Mouse (Mus musculus): ENCODE data around the gene Vmn2r29. TPM values are rescaled to one million over a fixed set of nuclear protein-coding genes. Genes with fewer than 3 reads are reported as not detected.
A peak's percentile ranks its signal among the peaks of the same experiment; 100 is the strongest.
"Not testable (repeated sequence)": the region's sequence is repeated elsewhere in the genome, so short reads cannot be mapped to it uniquely, and the experiment has no call there.

Gene Vmn2r29
- 0.38 and 1.4 TPM in 2 replicates for polyA plus RNA-seq (2015; fragmentation: Nextera tagmentation; extraction: Ambion mirVana)

DNA sequence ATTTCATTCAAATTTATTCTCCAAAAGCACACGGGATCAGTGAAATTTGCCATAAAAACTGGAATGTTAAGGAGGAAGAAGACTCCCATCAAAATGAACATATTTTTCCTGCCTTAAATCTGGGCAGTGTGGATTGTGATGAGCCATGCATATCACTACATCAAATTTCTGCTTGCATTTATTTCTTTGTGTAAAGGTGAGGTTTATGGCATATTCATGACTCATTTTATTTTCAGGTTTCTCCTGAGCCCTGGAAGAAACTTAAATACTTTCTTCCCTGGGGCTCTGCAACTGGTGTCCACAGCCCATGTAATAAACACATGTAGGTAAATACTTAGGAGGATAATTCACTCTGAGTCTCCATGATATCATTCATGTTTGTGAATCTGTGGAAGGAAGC lies at the start of gene Vmn2r29:
Gene Vmn2r29 (minus strand): TSS at position 101 of the 400 bp plus-strand sequence.
- ATAC-seq (ENCODE audit: insufficient number of reproducible peaks, low FRiP score, low TSS enrichment, low read depth); H3K27me3 ChIP-seq; H3K9me3 ChIP-seq; H3K4me1 ChIP-seq; H3K9ac ChIP-seq; H3K4me2 ChIP-seq; H3K4me3 ChIP-seq; H3K27ac ChIP-seq; H3K36me3 ChIP-seq: not testable (repeated sequence)
- WGBS, result no CpG with 5 or more reads among the region's 1 CpGs

DNA sequence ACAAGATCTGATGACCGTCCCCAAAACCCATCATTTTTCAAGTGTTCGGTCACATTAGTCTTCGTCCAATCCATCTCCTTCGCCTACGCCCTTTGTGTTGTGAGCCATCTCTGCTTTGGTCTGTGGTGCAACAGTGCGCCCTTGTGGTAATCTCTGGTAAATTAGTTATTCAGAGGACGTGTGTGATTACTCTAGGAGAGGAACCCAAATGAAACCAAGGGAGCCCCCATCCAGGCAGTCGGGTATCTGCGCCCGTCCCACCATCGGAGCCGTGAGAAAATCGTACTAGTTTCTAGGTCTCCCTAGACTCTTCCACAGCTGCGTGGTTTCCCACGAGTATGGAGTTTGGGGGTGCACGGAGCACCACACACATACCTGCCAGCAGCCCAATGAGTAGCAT lies 48.5 kb upstream of the Vmn2r29 start:
- Histone ChIP-seq H3K36me3 (peaks cover 41% of the 10 kb centered on the region), H3K27ac (no peak overlapping the region), H3K9me3 (no peaks in the 10 kb centered on the region), H3K4me3 (no peak overlapping the region), H3K4me2 (no peak overlapping the region), H3K27me3 (no peaks in the 10 kb centered on the region), H3K4me1 (peaks cover 10% of the 10 kb centered on the region; the same call in 1 of the 2 replicates), H3K9ac (no peak overlapping the region)
- no peak for ATAC-seq (ENCODE audit: insufficient number of reproducible peaks, low FRiP score, low TSS enrichment, low read depth)
- WGBS, result 84% methylated on average over 16 of the region's 16 CpGs

- Histone ChIP-seq H3K27me3 (no peaks in the 10 kb centered on the region), H3K9me3 (peaks cover 5% of the 10 kb centered on the region; the same call in 1 of the 2 replicates), H3K9ac (no peak overlapping the region), H3K4me3 (no peak overlapping the region), H3K4me2 (no peak overlapping the region), H3K4me1 (no peaks in the 10 kb centered on the region), H3K27ac (no peak overlapping the region), H3K36me3 (peaks cover 22% of the 10 kb centered on the region)
- no peak for ATAC-seq (ENCODE audit: insufficient number of reproducible peaks, low FRiP score, low TSS enrichment, low read depth)
- WGBS, result 72% methylated on average over 1 of the region's 1 CpGs
These were observed 34.3 kb upstream of the Vmn2r29 start for GRCm38 (mm10) chr7:7281383-7281782.

DNA sequence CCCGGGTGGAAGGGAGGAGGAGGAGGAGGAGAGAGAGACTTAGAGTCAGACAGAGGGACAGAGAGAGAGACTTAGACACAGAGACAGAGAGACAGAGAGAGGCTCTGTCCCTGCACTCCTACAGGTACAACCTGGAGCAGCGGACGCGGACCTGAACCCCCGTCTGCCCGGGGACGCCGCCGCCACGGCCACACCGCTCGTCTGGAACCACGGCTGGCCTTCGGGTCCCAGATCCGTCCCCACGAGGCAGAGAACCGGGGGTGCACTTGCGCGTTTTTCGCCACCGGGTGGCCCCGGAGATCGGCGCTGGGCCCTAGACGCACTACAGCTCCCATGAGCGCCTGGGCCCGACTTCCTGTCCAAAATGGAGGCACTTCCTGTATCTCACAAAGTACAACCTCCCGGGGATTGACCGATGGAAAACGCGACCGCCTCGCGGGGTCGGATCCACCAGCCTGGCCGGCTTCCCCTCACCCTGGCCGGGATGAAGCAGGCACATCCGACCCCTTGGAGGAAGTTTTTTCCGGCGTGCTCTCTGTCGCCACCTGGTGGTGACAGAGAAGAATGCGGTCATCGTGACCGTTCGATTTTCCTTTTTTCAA lies 30.9 kb upstream of the Vmn2r29 start, which contains the start of gene Gm45844:
Gene Gm45844 (minus strand): TSS at position 324 of the 602 bp plus-strand sequence.
- H3K4me2 ChIP-seq, result peak within 1 kb of the TSS; percentile 23
- not testable (repeated sequence) for H3K9me3 ChIP-seq, H3K27me3 ChIP-seq, H3K4me1 ChIP-seq, H3K36me3 ChIP-seq
- WGBS, result 43% methylated on average over 45 of the region's 45 CpGs
- peak; percentile 100 for ATAC-seq (ENCODE audit: insufficient number of reproducible peaks, low FRiP score, low TSS enrichment, low read depth)
- H3K9ac ChIP-seq, result peak within 1 kb of the TSS; percentile 0; the same call in 1 of the 2 replicates
- peak within 1 kb of the TSS; percentile 32 for H3K4me3 ChIP-seq
- peak within 1 kb of the TSS; percentile 33 for H3K27ac ChIP-seq

- not testable (repeated sequence) for H3K9me3 ChIP-seq; ATAC-seq (ENCODE audit: insufficient number of reproducible peaks, low FRiP score, low TSS enrichment, low read depth); H3K36me3 ChIP-seq; H3K4me1 ChIP-seq; H3K27me3 ChIP-seq
- H3K27ac ChIP-seq, result peak overlapping the region; percentile 33
- H3K4me2 ChIP-seq, result peak overlapping the region; percentile 23
- WGBS, result 45% methylated on average over 24 of the region's 24 CpGs
- H3K4me3 ChIP-seq, result peak overlapping the region; percentile 32
- H3K9ac ChIP-seq, result peak overlapping the region; percentile 0; the same call in 1 of the 2 replicates
These were observed 30.4 kb upstream of the Vmn2r29 start for GRCm38 (mm10) chr7:7277556-7277955.

DNA sequence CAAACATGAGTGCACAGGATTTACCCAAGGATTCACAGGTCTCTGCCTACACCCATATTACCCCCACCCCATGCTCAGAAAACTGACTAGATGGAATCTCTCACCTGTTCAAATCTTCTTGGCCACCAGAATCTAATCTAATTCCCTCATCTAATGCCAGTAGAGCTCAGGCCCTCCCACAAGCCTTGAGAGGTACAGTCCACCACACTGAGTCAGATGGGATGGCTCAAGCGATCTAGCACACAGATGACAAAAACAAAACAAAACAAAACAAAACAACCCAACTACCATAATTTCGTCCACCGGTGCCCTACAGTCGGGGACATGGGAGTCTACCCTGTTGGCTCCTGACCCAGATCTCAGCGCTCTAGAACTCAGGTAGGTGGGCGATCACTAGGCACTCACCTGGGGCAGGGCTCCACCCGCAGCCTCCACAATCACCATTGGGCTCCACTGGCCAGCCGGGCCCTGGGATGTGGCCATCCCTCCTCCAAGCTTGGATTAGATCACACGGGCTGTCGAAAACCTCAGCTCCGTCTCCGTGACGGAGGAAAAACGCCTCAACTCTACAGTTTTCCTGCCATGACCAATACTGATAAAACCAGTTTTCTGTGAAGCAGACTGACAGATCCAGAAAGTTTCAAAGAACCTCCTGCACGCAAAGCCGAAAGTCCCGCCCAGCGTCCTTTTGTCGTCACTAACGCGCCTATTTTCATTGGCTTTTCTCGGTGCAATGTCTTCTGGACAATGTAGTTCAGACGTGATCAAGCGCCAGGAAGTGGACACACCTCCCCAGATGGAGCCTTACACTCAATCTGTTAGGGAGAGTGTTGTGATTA lies 37.6 kb downstream of the Vmn2r29 start, which contains the start of gene Zfp772:
Gene Zfp772 (minus strand): TSS at position 686 of the 839 bp plus-strand sequence.
- H3K4me1 ChIP-seq; H3K9me3 ChIP-seq; H3K27me3 ChIP-seq; H3K36me3 ChIP-seq; ATAC-seq (ENCODE audit: insufficient number of reproducible peaks, low FRiP score, low TSS enrichment, low read depth): not testable (repeated sequence)
- Histone ChIP-seq H3K27ac (peak within 1 kb of the TSS; percentile 54), H3K4me2 (peak within 1 kb of the TSS; percentile 63), H3K4me3 (peak within 1 kb of the TSS; percentile 52), H3K9ac (peak within 1 kb of the TSS; percentile 47)
- WGBS, result under 1% methylated on average over 24 of the region's 24 CpGs

DNA sequence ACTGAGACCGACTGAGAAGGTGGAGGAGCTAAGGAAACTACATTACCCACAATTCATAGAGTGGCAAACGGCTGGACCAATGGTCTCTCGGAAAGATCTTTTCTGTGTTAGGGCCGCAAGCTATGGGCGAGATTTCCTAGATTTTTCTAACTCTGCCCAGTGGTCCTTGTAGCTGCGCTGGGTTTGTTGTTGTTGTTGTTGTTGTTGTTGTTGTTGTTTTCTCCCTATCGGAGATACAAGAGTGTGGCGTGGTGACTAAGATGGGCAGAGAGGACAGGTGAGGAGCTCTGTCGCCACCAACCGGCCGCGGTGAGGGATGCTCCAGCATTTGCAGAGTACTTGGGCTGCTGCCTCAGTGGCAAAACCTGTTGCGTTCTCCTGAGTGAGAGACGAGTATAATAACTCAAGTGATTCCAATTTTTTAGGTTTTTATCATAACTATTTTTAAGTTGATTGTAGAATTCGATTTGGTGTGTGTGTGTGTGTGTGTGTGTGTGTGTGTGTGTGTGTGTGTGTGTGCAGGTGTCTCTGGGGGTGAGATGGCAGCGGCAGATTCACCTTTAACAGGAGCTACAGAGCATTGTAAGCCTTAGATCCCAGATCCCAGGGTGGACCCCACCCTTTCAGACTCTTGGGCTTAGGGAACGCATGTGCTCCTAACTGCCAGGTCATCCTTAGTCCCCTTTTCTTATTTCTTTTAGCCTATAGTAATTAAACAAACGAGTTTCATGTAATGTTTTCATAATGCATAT lies 58.8 kb downstream of the Vmn2r29 start:
- WGBS, result 14% methylated on average over 18 of the region's 18 CpGs

DNA sequence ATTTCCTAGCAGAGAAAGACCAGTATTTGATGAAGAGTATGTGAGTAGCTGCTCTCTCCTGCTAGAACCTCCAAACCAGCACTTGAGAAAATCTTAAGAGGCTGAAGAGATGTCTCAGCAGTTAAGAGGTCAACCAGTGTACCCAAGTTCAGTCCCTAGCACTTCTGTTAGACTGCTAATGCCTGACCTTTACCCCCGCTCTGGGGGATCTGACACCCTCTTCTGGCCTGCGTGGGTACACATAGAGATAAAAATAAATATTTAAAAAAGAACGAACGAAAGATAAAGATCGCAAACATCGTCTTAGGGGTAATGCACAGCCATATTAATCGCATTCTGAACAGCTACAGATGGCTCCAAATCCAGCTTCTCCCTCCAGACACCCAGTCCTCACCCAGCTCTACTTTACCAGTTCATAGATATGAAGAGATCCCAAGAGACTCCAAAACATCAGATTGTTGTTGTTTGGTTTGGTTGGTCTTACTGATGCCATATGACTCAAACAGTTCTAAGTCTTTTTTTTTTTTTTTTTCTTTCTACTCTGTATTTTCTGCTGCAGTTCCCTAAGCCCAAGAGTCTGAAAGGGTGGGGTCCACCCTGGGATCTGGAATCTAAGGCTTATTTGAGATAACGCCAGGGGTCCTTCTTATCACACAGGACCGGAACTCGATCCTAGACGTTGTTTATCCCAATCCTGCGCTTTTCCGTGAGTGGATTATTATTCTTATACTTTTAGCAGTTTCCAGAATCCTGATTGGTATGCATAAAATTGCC lies 59.5 kb downstream of the Vmn2r29 start:
- H3K9ac ChIP-seq, result no peak overlapping the region
- peak overlapping the region; percentile 51 for H3K4me3 ChIP-seq
- H3K27ac ChIP-seq, result no peak overlapping the region
- H3K4me1 ChIP-seq, result 0 out of 2 replicates have a peak, but pooled peaks cover 2% of the 10 kb centered on the region
- no peak for ATAC-seq (ENCODE audit: insufficient number of reproducible peaks, low FRiP score, low TSS enrichment, low read depth)
- peak overlapping the region; percentile 42 for H3K4me2 ChIP-seq
- H3K27me3 ChIP-seq, result no peaks in the 10 kb centered on the region
- no peaks in the 10 kb centered on the region for H3K9me3 ChIP-seq
- 37% methylated on average over 13 of the region's 13 CpGs for WGBS
- H3K36me3 ChIP-seq, result peaks cover 6% of the 10 kb centered on the region

More for the DNA sequence above, 58.8 kb downstream of the Vmn2r29 start:
- Histone ChIP-seq H3K9ac (no peak overlapping the region), H3K9me3 (no peaks in the 10 kb centered on the region), H3K36me3 (no peaks in the 10 kb centered on the region), H3K4me3 (peak overlapping the region; percentile 51), H3K27ac (no peak overlapping the region), H3K4me2 (peak overlapping the region; percentile 42), H3K4me1 (0 out of 2 replicates have a peak, but pooled peaks cover 2% of the 10 kb centered on the region), H3K27me3 (no peaks in the 10 kb centered on the region)
- peak; percentile 79; the same call in 1 of the 2 replicates for ATAC-seq (ENCODE audit: insufficient number of reproducible peaks, low FRiP score, low TSS enrichment, low read depth)

DNA sequence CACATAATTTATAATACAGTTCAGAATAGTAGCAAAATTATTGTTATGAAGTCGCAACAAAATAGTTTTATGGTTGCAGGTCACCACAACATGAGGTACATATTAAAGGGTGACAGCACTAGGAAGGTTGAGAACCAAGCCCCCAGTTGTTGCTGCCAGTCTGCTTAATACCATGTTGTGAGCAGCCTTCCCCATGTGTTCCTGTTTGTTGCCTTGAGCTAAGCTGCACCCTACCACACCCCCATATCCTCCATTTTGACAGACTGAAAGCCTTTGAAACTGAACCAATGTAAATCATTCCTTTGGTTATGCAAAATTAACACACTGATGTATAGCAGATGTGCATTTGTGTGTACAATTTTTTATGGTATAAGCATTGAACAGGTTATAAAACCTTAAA lies 61.2 kb downstream of the Vmn2r29 start:
- Histone ChIP-seq H3K9me3 (no peaks in the 10 kb centered on the region), H3K9ac (no peak overlapping the region), H3K27ac (no peak overlapping the region), H3K27me3 (no peaks in the 10 kb centered on the region), H3K4me2 (no peak overlapping the region), H3K36me3 (peaks cover 22% of the 10 kb centered on the region), H3K4me3 (no peak overlapping the region), H3K4me1 (0 out of 2 replicates have a peak, but pooled peaks cover 2% of the 10 kb centered on the region)
- WGBS, result 43% methylated on average over 1 of the region's 1 CpGs
- ATAC-seq (ENCODE audit: insufficient number of reproducible peaks, low FRiP score, low TSS enrichment, low read depth), result no peak
